Mouse (Mus musculus) gastrocnemius, postnatal 14 days (tissue): ENCODE data around the gene Dr1. TPM values are rescaled to one million over a fixed set of nuclear protein-coding genes. Genes with fewer than 3 reads are reported as not detected.

Source experiments
- total RNA-seq, 2 experiments: library from RNA; stranded (reverse); gene quantifications; 2 replicates each; pipeline ENCODE4 v1.2.3; 2021

Gene Dr1
- total RNA-seq, 2 experiments from 2014 or later = 16.5 to 17.2 TPM

Other genes with a start within 250 kb of the Dr1 start
- 10 to 100 TPM; 13.7 to 13.9 TPM for gene Mtf2, start 203.2 kb upstream of the Dr1 start, total RNA-seq
- gene Tmed5, start 136.3 kb upstream of the Dr1 start, total RNA-seq = 10 to 100 TPM; 19.7 to 20.7 TPM
- under 1 TPM; 0.42 to 0.43 TPM for gene Ccdc18, start 136.0 kb upstream of the Dr1 start, total RNA-seq
- 1 to 10 TPM; 3.3 to 3.4 TPM for gene Pigg, start 43.7 kb downstream of the Dr1 start, total RNA-seq
- under 1 TPM in 1 of 2 experiments, not detected in 1; 0.27 TPM for gene Gm42517, start 99.0 kb downstream of the Dr1 start, total RNA-seq
- gene Pde6b, start 119.5 kb downstream of the Dr1 start, total RNA-seq = not detected
- gene Atp5k, start 165.6 kb downstream of the Dr1 start, total RNA-seq = 100 to 1,000 TPM; 853 to 974 TPM
- 1 to 10 TPM; 1.3 to 1.6 TPM for gene Mfsd7a, start 180.0 kb downstream of the Dr1 start, total RNA-seq
- 10 to 100 TPM; 40.5 to 46.2 TPM for gene Pcgf3, start 192.3 kb downstream of the Dr1 start, total RNA-seq